25 mouse cellular contexts compared by ENCODE assay signal in the genomic region with DNA sequence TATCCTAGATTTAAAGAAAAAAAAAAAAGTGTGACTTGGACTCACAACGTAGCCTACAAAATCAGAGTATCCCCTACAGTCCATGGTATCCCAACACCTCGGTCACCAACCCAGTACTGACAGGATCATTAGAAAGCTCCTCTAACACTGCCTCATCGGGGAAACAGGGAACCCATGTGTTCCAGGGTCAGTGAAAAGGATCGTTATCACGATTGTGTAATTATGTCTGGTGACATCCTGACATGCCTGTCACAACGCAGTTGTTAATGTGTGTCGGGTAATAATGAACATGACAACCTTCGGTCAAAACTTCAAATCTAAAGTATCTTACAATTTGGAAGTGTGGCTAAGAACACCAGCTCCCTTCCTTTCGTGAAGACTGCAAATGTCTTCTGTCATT.
DNase-seq lines count a peak whose midpoint lies in the region; ATAC-seq and TF ChIP-seq lines count a peak whose summit lies in the region.
"Had no signal": no experiment of that assay in that cellular context is flagged by ENCODE, and none has a peak within 500 bp of the region (broad histone marks: within the 10 kb centered on the region; RNA-seq: fewer than 3 reads in every experiment).

No protein-coding gene starts in this region.

- H3K27ac ChIP-seq in liver, adult 2 months (replicated peaks; ENCODE audit: insufficient read depth, low read depth, low read length): no peak overlapping the region
- H3K27ac ChIP-seq: embryonic facial prominence, embryonic 13.5 days; embryonic facial prominence, embryonic 15.5 days; forebrain, embryonic 10.5 days; forebrain, embryonic 12.5 days had no signal

- TF ChIP-seq CTCF in liver, adult 2 months (IDR thresholded peaks at IDR 0.05; ENCODE audit: low read depth, low read length): no peak

- H3K9ac ChIP-seq in liver, adult 2 months (ENCODE audit: low read depth, low read length): no peak overlapping the region
- H3K9ac ChIP-seq: embryonic facial prominence, embryonic 13.5 days; embryonic facial prominence, embryonic 15.5 days; forebrain, embryonic 12.5 days had no signal

- no peaks in the 10 kb centered on the region for H3K36me3 ChIP-seq in liver, adult 2 months (ENCODE audit: control insufficient read depth, insufficient read depth, low read length)
- H3K36me3 ChIP-seq: embryonic facial prominence, embryonic 13.5 days; embryonic facial prominence, embryonic 15.5 days; forebrain, embryonic 10.5 days; forebrain, embryonic 12.5 days; G1E had no signal

- peak; percentile 27 for ATAC-seq in granulocyte monocyte progenitor cell, adult 5-6 weeks (replicated peaks; ENCODE audit: poor library complexity, severe bottlenecking)
- no peak for ATAC-seq in CD4-positive, CD25-positive, alpha-beta regulatory T cell, adult 4 months
- ATAC-seq: activated CD4-positive, CD25-positive, alpha-beta regulatory T cell, adult 4 months; forebrain, embryonic 16.5 days; Patski had no signal

- WGBS in liver, adult 2 months: 74% methylated on average over 9 of the region's 9 CpGs

- no peaks in the 10 kb centered on the region for H3K27me3 ChIP-seq in liver, adult 2 months (ENCODE audit: control insufficient read depth, insufficient read depth, low read length)
- H3K27me3 ChIP-seq: CH12.LX; embryonic facial prominence, embryonic 13.5 days; embryonic facial prominence, embryonic 15.5 days; forebrain, embryonic 12.5 days; Patski had no signal

- no peak for TF ChIP-seq POLR2A in liver, adult 2 months (IDR thresholded peaks at IDR 0.05; ENCODE audit: extremely low read depth, insufficient read depth, low read length)

- DNase-seq in liver, adult 2 months (ENCODE audit: extremely low read depth, low read depth, low spot score): peak; percentile 78
- no peak for DNase-seq in liver
- DNase-seq in frontal cortex, postnatal 10 days (ENCODE audit: low spot score in 2 of 2): no peak
- DNase-seq: adrenal gland, adult 8-10 months; adrenal gland, postnatal 14 days; adrenal gland, postnatal 36 days; cerebellum, adult 11 months; cerebellum, adult 18-20 months; cerebellum, adult 8-10 months; cerebellum, adult 9-11 months; cerebellum, postnatal 14 days; cerebellum, postnatal 36 days; embryo, embryonic 11 days had no signal

- H3K79me2 ChIP-seq in liver, adult 2 months (ENCODE audit: control insufficient read depth, insufficient read depth, low read length): no peaks in the 10 kb centered on the region

- peaks cover 3% of the 10 kb centered on the region; the same call in 1 of the 2 replicates for H3K4me1 ChIP-seq in liver, adult 2 months (ENCODE audit: control insufficient read depth, insufficient read depth, low read length)
- H3K4me1 ChIP-seq: forebrain, embryonic 10.5 days; forebrain, embryonic 12.5 days had no signal

- H3K4me3 ChIP-seq in liver, adult 2 months (ENCODE audit: insufficient read depth, low read depth, low read length): no peak overlapping the region
- H3K4me3 ChIP-seq: embryonic facial prominence, embryonic 13.5 days; embryonic facial prominence, embryonic 15.5 days; erythroblast, embryonic 14.5 days; forebrain, embryonic 10.5 days; forebrain, embryonic 12.5 days had no signal
